Mouse (Mus musculus) E14TG2a.4 (cell line): ENCODE measurements around the gene Egln3.

ENCODE experiments used
- H3K27me3 ChIP-seq: 2 replicates; pipeline ENCODE4 v1.6.1; 2014; ENCODE audit warnings: low read length, control low read depth; ENCODE audit not compliant: insufficient read depth
- H3K36me3 ChIP-seq: 2 replicates; pipeline ENCODE4 v1.6.1; 2014; ENCODE audit warnings: low read length, control low read depth; ENCODE audit not compliant: insufficient read depth
- H3K4me1 ChIP-seq: replicated peaks from 2 replicates; pipeline ENCODE4 v1.6.1; 2014; ENCODE audit warnings: low read depth, low read length, control low read depth
- H3K4me3 ChIP-seq: replicated peaks from 2 replicates; pipeline ENCODE4 v1.5.1; 2014; ENCODE audit warnings: mild to moderate bottlenecking, low read length
- H3K9me3 ChIP-seq: 2 replicates; pipeline ENCODE4 v1.6.1; 2014; ENCODE audit warnings: low read length, control low read depth
- CTCF ChIP-seq: conservative IDR thresholded peaks from 2 replicates; pipeline ENCODE4 v1.5.1; 2014; ENCODE audit warnings: low read length
- NANOG ChIP-seq: IDR thresholded peaks from 2 replicates; pipeline ENCODE4 v1.6.1; 2014; ENCODE audit warnings: borderline replicate concordance, low read length, mixed read lengths
- POU5F1 ChIP-seq: IDR thresholded peaks from 2 replicates; pipeline ENCODE4 v1.6.1; 2014; ENCODE audit warnings: low read length, borderline replicate concordance

The Egln3 gene

GRCm38 (mm10) chr12:54203656-54204045 is at the start of gene Egln3:
TSS of gene Egln3 (minus strand) at chr12:54203860.
- peaks cover 3% of the 10 kb centered on the region; the same call in 1 of the 2 replicates for H3K36me3 ChIP-seq
- H3K27me3 ChIP-seq = peaks cover 15% of the 10 kb centered on the region
- H3K4me3 ChIP-seq = peak within 1 kb of the TSS; percentile 95
- TF ChIP-seq POU5F1 (no peak), CTCF (no peak), NANOG (no peak)
- peaks cover 52% of the 10 kb centered on the region for H3K4me1 ChIP-seq
- H3K9me3 ChIP-seq = no peaks in the 10 kb centered on the region; the same call in 1 of the 2 replicates

GRCm38 (mm10) chr12:54253449-54253848 is 49.8 kb upstream of the Egln3 start:
- H3K4me1 ChIP-seq = no peaks in the 10 kb centered on the region
- no peaks in the 10 kb centered on the region for H3K27me3 ChIP-seq
- H3K4me3 ChIP-seq = no peak overlapping the region
- TF ChIP-seq CTCF (no peak), POU5F1 (no peak), NANOG (no peak)
- H3K36me3 ChIP-seq = no peaks in the 10 kb centered on the region
- peaks cover 62% of the 10 kb centered on the region for H3K9me3 ChIP-seq

GRCm38 (mm10) chr12:54251942-54252400 is 48.3 kb upstream of the Egln3 start:
- H3K4me3 ChIP-seq = no peak overlapping the region
- no peaks in the 10 kb centered on the region for H3K36me3 ChIP-seq
- no peak for TF ChIP-seq POU5F1
- no peak for TF ChIP-seq CTCF
- TF ChIP-seq NANOG = no peak
- H3K9me3 ChIP-seq = peaks cover 70% of the 10 kb centered on the region
- no peaks in the 10 kb centered on the region for H3K4me1 ChIP-seq
- no peaks in the 10 kb centered on the region for H3K27me3 ChIP-seq

GRCm38 (mm10) chr12:54247835-54248234 is 44.2 kb upstream of the Egln3 start:
- H3K4me3 ChIP-seq = no peak overlapping the region
- no peaks in the 10 kb centered on the region for H3K4me1 ChIP-seq
- TF ChIP-seq POU5F1 (no peak), NANOG (no peak), CTCF (no peak)
- no peaks in the 10 kb centered on the region for H3K36me3 ChIP-seq
- H3K9me3 ChIP-seq = peaks cover 49% of the 10 kb centered on the region
- H3K27me3 ChIP-seq = no peaks in the 10 kb centered on the region

- Histone ChIP-seq H3K4me1 (no peaks in the 10 kb centered on the region), H3K36me3 (no peaks in the 10 kb centered on the region), H3K27me3 (no peaks in the 10 kb centered on the region), H3K4me3 (no peak overlapping the region), H3K9me3 (peaks cover 25% of the 10 kb centered on the region)
- TF ChIP-seq NANOG (no peak), POU5F1 (no peak), CTCF (no peak)
Measured at GRCm38 (mm10) chr12:54243158-54243557, 39.5 kb upstream of the Egln3 start.

GRCm38 (mm10) chr12:54241976-54242375 is 38.3 kb upstream of the Egln3 start:
- peaks cover 20% of the 10 kb centered on the region for H3K9me3 ChIP-seq
- H3K27me3 ChIP-seq = no peaks in the 10 kb centered on the region
- TF ChIP-seq NANOG = no peak
- no peak for TF ChIP-seq CTCF
- no peak for TF ChIP-seq POU5F1
- no peaks in the 10 kb centered on the region for H3K36me3 ChIP-seq
- H3K4me3 ChIP-seq = no peak overlapping the region
- no peaks in the 10 kb centered on the region for H3K4me1 ChIP-seq

- peaks cover 12% of the 10 kb centered on the region for H3K9me3 ChIP-seq
- H3K4me1 ChIP-seq = peaks cover 27% of the 10 kb centered on the region
- H3K36me3 ChIP-seq = no peaks in the 10 kb centered on the region
- TF ChIP-seq POU5F1 = no peak
- no peak for TF ChIP-seq NANOG
- no peak for TF ChIP-seq CTCF
- H3K27me3 ChIP-seq = no peaks in the 10 kb centered on the region
- H3K4me3 ChIP-seq = no peak overlapping the region
Measured at GRCm38 (mm10) chr12:54233794-54234193, 30.1 kb upstream of the Egln3 start.

GRCm38 (mm10) chr12:54232996-54233603 is 29.4 kb upstream of the Egln3 start:
- TF ChIP-seq NANOG (no peak), CTCF (no peak), POU5F1 (no peak)
- Histone ChIP-seq H3K9me3 (peaks cover 12% of the 10 kb centered on the region), H3K27me3 (no peaks in the 10 kb centered on the region), H3K36me3 (no peaks in the 10 kb centered on the region), H3K4me3 (no peak overlapping the region), H3K4me1 (peaks cover 27% of the 10 kb centered on the region)

- Histone ChIP-seq H3K36me3 (no peaks in the 10 kb centered on the region), H3K4me1 (peaks cover 27% of the 10 kb centered on the region), H3K9me3 (peaks cover 12% of the 10 kb centered on the region), H3K4me3 (no peak overlapping the region), H3K27me3 (no peaks in the 10 kb centered on the region)
- TF ChIP-seq CTCF = no peak
Measured at GRCm38 (mm10) chr12:54232456-54232855, 28.8 kb upstream of the Egln3 start.
